Mouse (Mus musculus) neural tube, embryonic 14.5 days (tissue): ENCODE results near the gene Obscn. TPM values are rescaled to one million over a fixed set of nuclear protein-coding genes. Genes with fewer than 3 reads are reported as not detected.
A peak's percentile ranks its signal among the peaks of the same experiment; 100 is the strongest.

Experiments
- ATAC-seq: fragments of 200-750 bp; cut with Nextera tagmentation; 2 replicates; pipeline ENCODE4 v1.8.0; 2017; ENCODE audit warnings: low read depth, mild to moderate bottlenecking, moderate TSS enrichment, moderate library complexity
- H3K27ac ChIP-seq: fragments of 300-500 bp; sonication (generic); 2 replicates; pipeline ENCODE4 v1.5.1; 2014; ENCODE audit warnings: low read depth, mild to moderate bottlenecking, control low read depth, low read length, moderate library complexity, mixed read lengths
- H3K27me3 ChIP-seq: fragments of 300-500 bp; sonication (generic); 2 replicates; pipeline ENCODE4 v1.6.1; 2014; ENCODE audit warnings: low read length; ENCODE audit not compliant: control insufficient read depth, insufficient read depth
- H3K36me3 ChIP-seq: fragments of 300-500 bp; sonication (generic); 2 replicates; pipeline ENCODE4 v1.6.1; 2014; ENCODE audit warnings: low read length, mixed read lengths; ENCODE audit not compliant: control insufficient read depth, insufficient read depth
- H3K4me1 ChIP-seq: fragments of 300-500 bp; sonication (generic); 2 replicates; pipeline ENCODE4 v1.6.1; 2014; ENCODE audit warnings: low read length; ENCODE audit not compliant: control insufficient read depth, insufficient read depth
- H3K4me2 ChIP-seq: fragments of 300-500 bp; sonication (generic); 2 replicates; pipeline ENCODE4 v1.6.1; 2014; ENCODE audit warnings: mild to moderate bottlenecking, low read depth, low read length, control low read depth
- H3K4me3 ChIP-seq: fragments of 300-500 bp; sonication (generic); 2 replicates; pipeline ENCODE4 v1.5.1; 2014; ENCODE audit warnings: low read depth, low read length, control low read depth, mixed read lengths
- H3K9ac ChIP-seq: fragments of 300-500 bp; sonication (generic); replicated peaks from 2 replicates; pipeline ENCODE4 v1.6.1; 2014; ENCODE audit warnings: low read depth, mild to moderate bottlenecking, control low read depth, low read length, mixed read lengths
- H3K9me3 ChIP-seq: fragments of 300-500 bp; sonication (generic); 2 replicates; pipeline ENCODE4 v1.6.1; 2016; ENCODE audit warnings: low read length; ENCODE audit not compliant: control insufficient read depth
- WGBS: fragments of 180-500 bp; shearing (Covaris S2); extraction: QIAGEN DNeasy Blood & Tissue Kit; methylation state at CpG from one replicate; pipeline ENCODE4 v1.1.7; 2014; 5-methylcytosine and 5-hydroxymethylcytosine counted together
- polyA plus RNA-seq: library from polyadenylated mRNA; unstranded; fragments of >200 nt; fragmentation: Nextera tagmentation; extraction: Ambion mirVana; gene quantifications from 2 replicates; pipeline ENCODE4 v1.2.1, GENCODE M21; 2014

Obscn gene
- polyA plus RNA-seq: 0.45 and 0.74 TPM in 2 replicates

DNA sequence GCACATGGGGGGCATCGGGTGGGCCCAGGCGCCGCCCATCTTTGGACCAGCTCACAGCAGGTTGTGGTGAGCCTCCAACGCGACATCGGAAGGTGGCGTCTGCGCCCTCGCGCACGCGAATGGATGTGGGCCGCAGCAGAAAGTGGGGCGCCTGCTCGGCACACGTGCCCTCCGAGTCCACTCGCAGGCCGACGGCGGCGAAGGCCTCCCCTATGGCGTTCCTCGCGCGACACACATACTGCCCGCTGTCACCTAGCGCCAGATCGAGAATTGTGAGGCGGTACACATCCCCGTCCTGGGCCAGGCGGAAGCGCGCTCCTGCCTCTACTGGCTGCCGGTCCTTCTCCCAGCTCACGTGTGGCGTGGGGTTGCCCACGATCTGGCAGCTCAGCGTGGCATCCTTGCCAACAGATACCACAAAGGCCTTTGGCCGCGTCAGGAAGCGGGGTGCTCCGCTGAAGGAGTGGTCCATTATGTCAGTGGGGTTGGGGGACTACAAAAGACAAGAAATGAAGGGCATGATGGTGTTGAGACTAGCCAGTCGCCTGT is at the start of gene Obscn:
Obscn (minus strand) TSS at position 499 of the 549 bp plus-strand sequence.
- Histone ChIP-seq H3K27ac (no peak within 1 kb of the TSS), H3K4me2 (peak within 1 kb of the TSS; percentile 40), H3K9me3 (no peaks in the 10 kb centered on the region), H3K4me1 (no peaks in the 10 kb centered on the region), H3K36me3 (no peaks in the 10 kb centered on the region), H3K9ac (0 out of 2 replicates have a peak within 1 kb of the TSS, but pooled peaks have one; percentile 4), H3K27me3 (peaks cover 31% of the 10 kb centered on the region), H3K4me3 (peak within 1 kb of the TSS; percentile 20; the same call in 1 of the 2 replicates)
- 13% methylated on average over 44 of the region's 44 CpGs for WGBS
- no peak for ATAC-seq

DNA sequence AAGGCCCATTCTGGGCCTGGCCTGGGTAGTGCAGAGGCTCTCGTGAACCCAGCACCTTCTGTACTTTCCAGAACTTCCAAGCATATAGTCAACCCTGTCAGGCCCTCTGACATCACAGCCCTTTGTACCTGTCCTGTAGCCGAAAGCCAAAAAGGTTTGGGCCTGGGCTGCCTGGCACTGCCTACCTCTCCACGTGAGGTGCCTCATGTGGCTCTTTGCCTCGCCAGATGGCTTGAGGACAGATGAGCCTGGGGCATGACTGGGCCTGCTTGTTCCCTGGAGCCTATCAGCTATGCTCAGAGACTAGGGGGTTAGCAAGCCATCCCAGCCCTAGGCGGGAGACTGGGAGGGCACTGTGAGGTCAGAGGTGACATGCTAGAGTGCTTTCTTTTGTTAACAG is 49.3 kb upstream of the Obscn start:
- Histone ChIP-seq H3K4me1 (peaks cover 7% of the 10 kb centered on the region), H3K27me3 (no peaks in the 10 kb centered on the region), H3K27ac (no peak overlapping the region), H3K9ac (no peak overlapping the region), H3K4me3 (no peak overlapping the region), H3K9me3 (no peaks in the 10 kb centered on the region), H3K36me3 (peaks cover 23% of the 10 kb centered on the region), H3K4me2 (no peak overlapping the region)
- WGBS: 88% methylated on average over 5 of the region's 5 CpGs
- no peak for ATAC-seq

DNA sequence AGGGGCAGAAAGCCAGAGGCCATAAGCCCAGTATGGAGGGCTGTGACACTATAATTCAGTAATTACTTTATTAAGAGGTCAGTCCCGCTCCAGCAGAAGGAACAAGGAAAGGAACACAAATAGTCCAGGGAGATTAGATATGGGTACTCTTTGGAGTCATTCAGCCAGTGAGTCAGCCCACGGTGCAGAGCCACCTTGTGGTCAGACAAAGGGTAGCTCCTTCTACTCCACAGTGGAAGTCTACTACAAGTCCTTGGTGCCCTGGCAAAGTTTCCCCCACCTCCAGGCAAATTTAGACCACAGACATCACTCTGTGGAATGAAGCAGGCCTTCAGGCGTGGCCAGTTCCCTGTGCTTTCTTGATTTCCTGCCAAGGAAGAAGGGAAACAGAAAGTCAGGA is 47.6 kb upstream of the Obscn start:
- no peak overlapping the region for H3K27ac ChIP-seq
- H3K36me3 ChIP-seq: peaks cover 23% of the 10 kb centered on the region
- peaks cover under 1% of the 10 kb centered on the region; the same call in 1 of the 2 replicates for H3K27me3 ChIP-seq
- WGBS: 49% methylated on average over 3 of the region's 3 CpGs
- no peaks in the 10 kb centered on the region for H3K9me3 ChIP-seq
- no peak overlapping the region for H3K4me3 ChIP-seq
- H3K9ac ChIP-seq: no peak overlapping the region
- no peaks in the 10 kb centered on the region; the same call in 1 of the 2 replicates for H3K4me1 ChIP-seq
- no peak overlapping the region for H3K4me2 ChIP-seq
- ATAC-seq: no peak

DNA sequence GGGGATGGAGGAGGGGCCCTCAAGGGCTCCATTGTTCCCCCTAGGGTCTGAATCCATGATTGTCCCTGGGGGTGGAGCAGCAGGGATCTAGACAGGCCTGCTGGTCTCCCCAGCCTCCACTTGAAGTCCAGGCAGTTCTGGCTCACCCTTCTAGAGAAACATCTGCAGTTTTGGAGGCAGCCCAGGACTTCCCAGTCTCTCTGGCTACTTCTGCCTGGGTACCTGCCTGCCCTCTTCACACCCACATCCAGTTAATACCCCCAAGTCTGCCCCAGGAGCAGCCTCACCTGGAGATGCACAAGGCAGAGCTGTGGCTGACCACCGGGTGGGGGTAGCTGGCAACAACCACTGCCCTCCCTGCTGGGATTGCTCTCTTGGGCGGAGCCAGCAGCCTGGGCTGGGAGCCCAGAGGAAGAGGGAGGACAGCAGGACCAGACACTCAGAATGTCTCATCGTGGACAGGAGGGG is 46.7 kb upstream of the Obscn start, which contains the start of gene Gjc2:
Gjc2 (minus strand) TSS at position 350 of the 468 bp plus-strand sequence.
- H3K4me1 ChIP-seq: no peaks in the 10 kb centered on the region
- no peaks in the 10 kb centered on the region for H3K9me3 ChIP-seq
- H3K4me3 ChIP-seq: no peak within 1 kb of the TSS
- no peak within 1 kb of the TSS for H3K9ac ChIP-seq
- H3K27me3 ChIP-seq: peaks cover 10% of the 10 kb centered on the region
- 48% methylated on average over 3 of the region's 3 CpGs for WGBS
- no peak within 1 kb of the TSS for H3K27ac ChIP-seq
- no peak within 1 kb of the TSS for H3K4me2 ChIP-seq
- peaks cover 23% of the 10 kb centered on the region for H3K36me3 ChIP-seq
- ATAC-seq: no peak

DNA sequence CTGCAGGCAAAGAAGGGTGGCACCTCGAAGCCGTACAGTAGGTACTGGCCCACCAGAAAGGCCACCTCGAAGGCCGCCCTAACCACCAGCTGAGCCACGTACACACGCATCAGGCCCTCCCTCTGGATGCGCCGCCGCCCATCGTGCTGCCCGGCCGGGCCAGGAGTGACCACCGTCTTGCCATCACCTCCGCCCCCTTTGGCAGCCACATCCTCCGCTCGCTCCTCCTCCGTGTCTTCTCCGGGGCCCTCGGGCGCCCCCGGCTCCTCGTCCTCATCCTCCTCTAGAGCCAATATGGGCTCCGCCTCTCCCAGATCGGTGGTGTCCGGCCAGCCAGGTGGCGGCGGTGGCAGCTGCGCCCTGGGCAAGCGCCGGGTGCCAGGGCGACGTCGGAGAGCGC is 40.7 kb upstream of the Obscn start:
- Histone ChIP-seq H3K27ac (no peak overlapping the region), H3K9ac (no peak overlapping the region), H3K9me3 (no peaks in the 10 kb centered on the region), H3K4me3 (no peak overlapping the region), H3K36me3 (no peaks in the 10 kb centered on the region), H3K4me1 (no peaks in the 10 kb centered on the region), H3K27me3 (peaks cover 40% of the 10 kb centered on the region), H3K4me2 (no peak overlapping the region)
- 6% methylated on average over 34 of the region's 34 CpGs for WGBS
- ATAC-seq: no peak

DNA sequence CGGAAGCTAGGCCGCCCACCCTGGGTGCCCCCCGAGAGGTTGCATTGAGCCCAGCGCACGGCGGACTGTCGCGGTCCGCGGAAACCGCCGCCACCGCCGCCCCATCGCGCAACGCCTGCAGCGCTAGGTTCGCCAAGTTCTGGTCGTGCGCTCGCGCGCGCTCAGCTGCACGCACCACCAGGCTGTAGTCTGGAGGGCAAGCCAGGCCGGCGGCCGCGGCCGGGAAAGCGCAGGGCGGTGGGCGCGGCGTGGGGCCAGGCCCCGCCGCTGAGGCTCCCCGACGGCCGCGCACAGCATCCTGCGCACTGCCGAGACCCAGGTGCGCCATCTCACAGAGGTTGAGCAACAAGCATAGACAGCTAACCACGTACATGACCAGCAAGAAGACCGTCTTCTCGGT is 40.3 kb upstream of the Obscn start:
- Histone ChIP-seq H3K9me3 (no peaks in the 10 kb centered on the region), H3K36me3 (no peaks in the 10 kb centered on the region), H3K4me2 (no peak overlapping the region), H3K27me3 (peaks cover 40% of the 10 kb centered on the region), H3K4me3 (no peak overlapping the region), H3K4me1 (no peaks in the 10 kb centered on the region), H3K9ac (no peak overlapping the region), H3K27ac (no peak overlapping the region)
- no peak for ATAC-seq
- WGBS: 2% methylated on average over 48 of the region's 48 CpGs

DNA sequence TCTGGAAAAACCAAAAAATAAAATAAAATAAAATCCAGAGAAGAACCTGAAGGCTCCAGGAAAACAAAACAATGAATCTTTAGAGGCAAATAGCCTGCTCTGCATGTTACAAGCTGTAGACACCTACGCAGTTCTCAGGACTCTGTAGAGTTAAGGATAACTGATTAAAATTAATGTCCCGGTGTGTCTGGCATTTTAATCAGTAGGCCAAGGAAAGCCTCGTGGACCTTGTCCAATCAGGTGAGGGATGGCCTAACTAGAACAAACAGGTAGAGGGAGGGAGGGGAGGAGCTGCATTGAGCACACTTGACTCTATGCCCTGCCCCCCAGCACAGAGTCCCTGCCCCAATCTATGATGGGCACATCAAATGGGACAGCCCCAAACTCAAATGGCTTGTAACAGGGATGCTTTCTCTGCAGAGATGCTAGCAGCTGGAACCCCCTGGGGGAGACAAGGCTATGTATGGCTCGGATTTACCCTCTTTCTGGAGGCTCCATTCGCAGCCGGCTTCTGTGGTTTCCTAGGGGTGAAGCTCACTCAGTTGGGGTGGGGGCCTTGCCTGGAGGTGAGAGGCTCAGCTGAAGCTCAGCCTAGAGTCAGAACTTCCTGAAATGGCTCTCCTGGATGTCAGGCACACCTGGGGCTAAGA is 38.1 kb upstream of the Obscn start:
- no peaks in the 10 kb centered on the region for H3K9me3 ChIP-seq
- ATAC-seq: no peak
- H3K27me3 ChIP-seq: peaks cover 40% of the 10 kb centered on the region
- no peak overlapping the region for H3K27ac ChIP-seq
- H3K4me2 ChIP-seq: no peak overlapping the region
- H3K36me3 ChIP-seq: no peaks in the 10 kb centered on the region
- no peak overlapping the region for H3K9ac ChIP-seq
- H3K4me3 ChIP-seq: no peak overlapping the region
- no peaks in the 10 kb centered on the region for H3K4me1 ChIP-seq
- WGBS: 61% methylated on average over 6 of the region's 6 CpGs

DNA sequence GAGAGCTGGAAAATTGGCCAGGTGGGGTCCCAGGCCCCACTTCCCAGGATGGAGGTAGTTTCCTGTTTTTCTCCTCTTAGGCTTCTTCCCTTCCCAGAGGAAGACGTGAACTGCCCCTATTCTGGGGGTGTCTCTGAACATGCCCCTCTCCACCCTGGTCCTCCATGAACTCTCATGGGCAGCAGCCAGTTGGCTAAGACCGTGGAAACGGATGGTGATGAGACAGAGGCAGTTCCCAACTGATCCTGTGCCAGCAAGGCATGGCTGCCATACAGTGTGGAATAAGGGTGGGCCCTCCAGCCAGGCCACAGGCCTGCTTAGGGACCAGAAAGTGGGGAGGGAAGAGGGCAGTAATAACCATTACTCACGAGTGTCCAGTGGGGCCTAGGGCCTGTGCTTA is 34.3 kb upstream of the Obscn start:
- no peak overlapping the region for H3K27ac ChIP-seq
- no peak for ATAC-seq

DNA sequence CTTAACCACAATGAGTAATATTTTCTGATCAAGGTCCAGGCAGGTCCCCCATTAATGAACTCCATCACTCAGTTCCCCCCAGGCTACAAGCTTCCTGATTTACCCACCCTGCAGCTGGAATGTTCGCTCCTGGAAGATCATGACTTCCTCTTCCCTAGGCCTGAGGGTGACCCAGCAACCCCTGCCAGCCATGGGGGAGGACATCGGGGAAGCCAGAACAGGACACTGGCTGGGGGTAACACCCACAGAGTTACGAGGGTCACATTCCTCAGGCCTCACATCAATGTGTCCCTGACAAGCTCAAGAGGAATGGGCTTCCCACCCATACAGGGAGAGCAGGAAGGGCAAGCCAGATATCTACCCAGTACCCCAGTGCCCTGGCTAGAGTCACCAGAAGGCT is 33.6 kb upstream of the Obscn start:
- H3K9me3 ChIP-seq: no peaks in the 10 kb centered on the region
- H3K4me1 ChIP-seq: no peaks in the 10 kb centered on the region
- no peak overlapping the region for H3K27ac ChIP-seq
- no peaks in the 10 kb centered on the region for H3K36me3 ChIP-seq
- no peak overlapping the region for H3K4me3 ChIP-seq
- no peak for ATAC-seq
- peaks cover 2% of the 10 kb centered on the region for H3K27me3 ChIP-seq
- no peak overlapping the region for H3K9ac ChIP-seq
- H3K4me2 ChIP-seq: no peak overlapping the region
- WGBS: 70% methylated on average over 3 of the region's 3 CpGs

More for the DNA sequence above, 34.3 kb upstream of the Obscn start:
- Histone ChIP-seq H3K4me2 (no peak overlapping the region), H3K27me3 (peaks cover 7% of the 10 kb centered on the region), H3K9me3 (no peaks in the 10 kb centered on the region), H3K9ac (no peak overlapping the region), H3K4me3 (no peak overlapping the region), H3K36me3 (no peaks in the 10 kb centered on the region), H3K4me1 (no peaks in the 10 kb centered on the region)
- 65% methylated on average over 4 of the region's 4 CpGs for WGBS
